Mouse (Mus musculus): Measurements from ENCODE around the gene Ufsp1. TPM values are rescaled to one million over a fixed set of nuclear protein-coding genes. Genes with fewer than 3 reads are reported as not detected.

Gene Ufsp1
- total RNA-seq (2021), result 1 to 10 TPM; 8.1 to 8.8 TPM
- polyA plus RNA-seq (2012; rRNA removed), result 11.8 and 12.8 TPM in 2 replicates
- long read RNA-seq, transcript Ufsp1-201 (1 exons, 1,037 nt), result major isoform, 5 of 5 reads
- long read RNA-seq, partial matches to known transcripts, result 0 of 5 reads
- long read RNA-seq, other reads (novel, unspliced or antisense), result 0 of 5 reads

GRCm38 (mm10) chr5:137293839-137294743, at the start of gene Ufsp1:
Gene Ufsp1, plus strand, starts transcription at chr5:137294629.
- no peaks in the 10 kb centered on the region for H3K36me3 ChIP-seq (ENCODE audit: control insufficient read depth, insufficient read depth, low read length)
- peak within 1 kb of the TSS; percentile 65 for H3K4me3 ChIP-seq
- WGBS, result under 1% methylated on average over 52 of the region's 52 CpGs
- intact Hi-C loops (cut with DNase I), result loop anchor here (2.0 kb wide), 2 partner anchors 17 to 87 kb away; no protein-coding TSS in a partner anchor
- peak; percentile 86 for TF ChIP-seq POLR2A (IDR thresholded peaks at IDR 0.05; ENCODE audit: insufficient read depth, low read depth, low read length)
- TF ChIP-seq EP300 (IDR thresholded peaks at IDR 0.05; ENCODE audit: insufficient read depth, low read depth, low read length), result no peak; the same call in 1 of the 2 replicates
- peak; percentile 33 for TF ChIP-seq CTCF (IDR thresholded peaks at IDR 0.05)
- peak within 1 kb of the TSS; percentile 83 for H3K27ac ChIP-seq
- H3K9ac ChIP-seq (ENCODE audit: low read depth, low read length), result peak within 1 kb of the TSS; percentile 79
- peak; percentile 96 for DNase-seq
- no peaks in the 10 kb centered on the region for H3K4me1 ChIP-seq (ENCODE audit: control insufficient read depth, insufficient read depth, low read length)
- no peaks in the 10 kb centered on the region for H3K79me2 ChIP-seq (replicated peaks; ENCODE audit: control insufficient read depth, insufficient read depth, low read length)
- no peaks in the 10 kb centered on the region for H3K27me3 ChIP-seq (ENCODE audit: control insufficient read depth, insufficient read depth, low read length)

DNA sequence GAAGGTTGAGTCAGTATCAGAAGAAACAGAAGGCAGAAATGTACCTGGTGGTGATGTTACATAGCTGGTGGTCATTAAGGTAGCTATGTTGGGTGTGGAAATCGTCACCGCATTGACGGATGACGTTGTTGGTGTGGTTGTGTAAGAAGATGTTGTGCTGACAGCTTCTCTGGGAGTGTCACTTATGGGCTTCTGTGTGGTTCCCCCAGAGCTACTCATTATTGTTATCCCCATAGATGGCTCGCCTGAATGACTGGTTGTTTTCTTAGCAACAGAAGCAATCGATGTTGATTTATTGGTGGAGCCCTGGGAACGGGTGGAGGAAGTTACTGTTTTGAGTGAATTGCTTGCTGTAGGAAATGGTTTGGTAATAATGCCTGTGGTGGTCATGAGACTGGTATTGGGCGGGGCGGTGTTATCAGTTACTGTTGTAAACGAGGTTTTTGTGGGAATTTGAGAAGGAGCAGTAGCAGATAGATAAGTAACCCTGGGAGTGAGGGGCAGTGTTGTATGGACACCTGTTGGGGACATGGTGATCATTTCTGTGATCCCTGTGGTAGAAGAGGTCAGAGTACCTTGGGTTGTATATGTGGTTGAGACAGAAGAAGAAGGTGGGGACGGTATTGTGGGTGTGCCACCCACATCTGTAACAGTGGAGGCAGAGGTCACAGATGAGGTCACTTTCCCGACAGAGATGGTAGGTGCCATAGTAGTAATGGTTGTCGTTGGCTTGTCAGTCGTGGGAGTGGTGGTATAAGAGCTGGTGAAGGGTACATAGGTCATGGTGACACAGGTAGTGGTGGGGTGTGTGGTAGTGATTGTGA, 30.3 kb upstream of the Ufsp1 start:
- Histone ChIP-seq H3K9ac (ENCODE audit: low read depth, low read length) (no peak overlapping the region), H3K4me1 (ENCODE audit: control insufficient read depth, insufficient read depth, low read length) (no peaks in the 10 kb centered on the region), H3K4me3 (no peak overlapping the region), H3K27ac (no peak overlapping the region), H3K27me3 (ENCODE audit: control insufficient read depth, insufficient read depth, low read length) (no peaks in the 10 kb centered on the region), H3K36me3 (ENCODE audit: control insufficient read depth, insufficient read depth, low read length) (no peaks in the 10 kb centered on the region), H3K79me2 (replicated peaks; ENCODE audit: control insufficient read depth, insufficient read depth, low read length) (no peaks in the 10 kb centered on the region)
- intact Hi-C loops (cut with DNase I), result no loop called here
- TF ChIP-seq CTCF (IDR thresholded peaks at IDR 0.05), result no peak
- TF ChIP-seq EP300 (IDR thresholded peaks at IDR 0.05; ENCODE audit: insufficient read depth, low read depth, low read length), result no peak
- no peak for TF ChIP-seq POLR2A (IDR thresholded peaks at IDR 0.05; ENCODE audit: insufficient read depth, low read depth, low read length)
- WGBS, result 74% methylated on average over 14 of the region's 14 CpGs
- DNase-seq, result no peak

- Histone ChIP-seq H3K79me2 (replicated peaks; ENCODE audit: control insufficient read depth, insufficient read depth, low read length) (no peaks in the 10 kb centered on the region), H3K4me3 (no peak overlapping the region), H3K27me3 (ENCODE audit: control insufficient read depth, insufficient read depth, low read length) (no peaks in the 10 kb centered on the region), H3K27ac (no peak overlapping the region), H3K4me1 (ENCODE audit: control insufficient read depth, insufficient read depth, low read length) (no peaks in the 10 kb centered on the region), H3K9ac (ENCODE audit: low read depth, low read length) (no peak overlapping the region), H3K36me3 (ENCODE audit: control insufficient read depth, insufficient read depth, low read length) (no peaks in the 10 kb centered on the region)
- intact Hi-C loops (cut with DNase I), result no loop called here
- 91% methylated on average over 11 of the region's 11 CpGs for WGBS
- no peak for TF ChIP-seq EP300 (IDR thresholded peaks at IDR 0.05; ENCODE audit: insufficient read depth, low read depth, low read length)
- TF ChIP-seq CTCF (IDR thresholded peaks at IDR 0.05), result no peak
- TF ChIP-seq POLR2A (IDR thresholded peaks at IDR 0.05; ENCODE audit: insufficient read depth, low read depth, low read length), result no peak
- DNase-seq, result no peak
Observed at GRCm38 (mm10) chr5:137264787-137265186, 29.6 kb upstream of the Ufsp1 start.

GRCm38 (mm10) chr5:137268131-137268910, 26.1 kb upstream of the Ufsp1 start:
- TF ChIP-seq EP300 (IDR thresholded peaks at IDR 0.05; ENCODE audit: insufficient read depth, low read depth, low read length), result 0 out of 2 replicates have a peak, but pooled peaks have one; percentile 28
- peak; percentile 41; the same call in 1 of the 2 replicates for TF ChIP-seq POLR2A (IDR thresholded peaks at IDR 0.05; ENCODE audit: insufficient read depth, low read depth, low read length)
- no peak for TF ChIP-seq CTCF (IDR thresholded peaks at IDR 0.05)
- Histone ChIP-seq H3K27me3 (ENCODE audit: control insufficient read depth, insufficient read depth, low read length) (no peaks in the 10 kb centered on the region), H3K9ac (ENCODE audit: low read depth, low read length) (peak overlapping the region; percentile 50), H3K4me3 (peak overlapping the region; percentile 33), H3K36me3 (ENCODE audit: control insufficient read depth, insufficient read depth, low read length) (no peaks in the 10 kb centered on the region), H3K27ac (peak overlapping the region; percentile 69), H3K4me1 (ENCODE audit: control insufficient read depth, insufficient read depth, low read length) (no peaks in the 10 kb centered on the region), H3K79me2 (replicated peaks; ENCODE audit: control insufficient read depth, insufficient read depth, low read length) (no peaks in the 10 kb centered on the region)
- 15% methylated on average over 18 of the region's 18 CpGs for WGBS
- intact Hi-C loops (cut with DNase I), result no loop called here
- peak; percentile 49 to 66 for DNase-seq
